ENCODE assay signal across 8 mouse cellular contexts in the genomic region with DNA sequence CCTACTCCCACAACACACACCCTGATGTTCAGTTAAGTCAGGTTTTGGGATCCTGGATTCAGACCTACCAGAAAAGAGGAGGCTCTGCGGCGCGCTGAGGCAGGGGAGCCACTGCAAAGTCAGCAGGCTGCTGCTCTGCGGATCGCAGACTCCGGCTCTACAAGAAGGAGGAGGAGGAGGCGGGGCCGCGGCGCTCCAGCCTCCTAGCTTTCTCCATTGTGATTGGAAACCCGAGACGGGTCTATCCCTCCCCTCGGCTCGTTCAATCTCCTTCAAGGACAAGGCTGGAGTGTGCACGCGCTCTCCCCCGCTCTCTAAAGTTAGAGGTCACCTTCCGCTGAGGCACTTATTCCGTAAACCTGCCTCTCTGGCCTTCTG. TPM values are rescaled to one million over a fixed set of nuclear protein-coding genes. Genes with fewer than 3 reads are reported as not detected.
DNase-seq lines count a peak whose midpoint lies in the region; ATAC-seq lines count a peak whose summit lies in the region.

A gene (minus strand): TSS at position 173 of the 378 bp plus-strand sequence.

- peaks cover 33% of the 10 kb centered on the region for H3K27me3 ChIP-seq in embryonic facial prominence, embryonic 10.5 days (replicated peaks; ENCODE audit: low read depth, poor library complexity, severe bottlenecking)
- 0 out of 2 replicates have a peak, but pooled peaks cover 6% of the 10 kb centered on the region for H3K27me3 ChIP-seq in intestine, embryonic 16.5 days (replicated peaks; ENCODE audit: control insufficient read depth, insufficient read depth, low read length)

- peaks cover 71% of the 10 kb centered on the region for H3K4me1 ChIP-seq in embryonic facial prominence, embryonic 10.5 days
- 0 out of 2 replicates have a peak, but pooled peaks cover 4% of the 10 kb centered on the region for H3K4me1 ChIP-seq in intestine, embryonic 16.5 days (ENCODE audit: control insufficient read depth, insufficient read depth, low read length)

- 0% methylated on average over 19 of the region's 19 CpGs for WGBS in embryonic facial prominence, embryonic 10.5 days
- 0% methylated on average over 19 of the region's 19 CpGs for WGBS in intestine, embryonic 16.5 days

- peaks cover 28% of the 10 kb centered on the region for H3K36me3 ChIP-seq in embryonic facial prominence, embryonic 10.5 days (replicated peaks)
- no peaks in the 10 kb centered on the region for H3K36me3 ChIP-seq in intestine, embryonic 16.5 days (ENCODE audit: control insufficient read depth, insufficient read depth, low read length)

- H3K9me3 ChIP-seq in embryonic facial prominence, embryonic 10.5 days, result no peaks in the 10 kb centered on the region
- no peaks in the 10 kb centered on the region for H3K9me3 ChIP-seq in intestine, embryonic 16.5 days (ENCODE audit: control insufficient read depth, low read length)

- peak; percentile 81 for DNase-seq in adrenal gland, postnatal 25 days
- DNase-seq in embryonic facial prominence, embryonic 10.5 days (ENCODE audit: low spot score), result peak; percentile 95
- peak; percentile 95 for DNase-seq in left cerebral cortex, postnatal 14 days (ENCODE audit: low spot score in 2 of 2)
- peak; percentile 95 to 96 for DNase-seq in right cerebral cortex, postnatal 10 days (ENCODE audit: low spot score in 2 of 2)
- peak; percentile 87 for DNase-seq in yolk sac, embryonic 10.5 days (ENCODE audit: low spot score)

- peak within 1 kb of the TSS; percentile 67 for H3K4me3 ChIP-seq in embryonic facial prominence, embryonic 10.5 days
- peak within 1 kb of the TSS; percentile 55 for H3K4me3 ChIP-seq in intestine, embryonic 16.5 days (ENCODE audit: low read length)

- H3K9ac ChIP-seq in intestine, embryonic 16.5 days (ENCODE audit: low read depth, low read length), result peak within 1 kb of the TSS; percentile 64

- peak within 1 kb of the TSS; percentile 94 for H3K4me2 ChIP-seq in intestine, embryonic 16.5 days (ENCODE audit: low read depth, low read length)

- ATAC-seq in granulocyte monocyte progenitor cell, adult 5-6 weeks (replicated peaks; ENCODE audit: poor library complexity, severe bottlenecking), result peak; percentile 78
- peak; percentile 99 for ATAC-seq in intestine, embryonic 16.5 days
- peak; percentile 86 for ATAC-seq in megakaryocyte progenitor cell, adult 5-6 weeks (replicated peaks; ENCODE audit: poor library complexity)

- intact Hi-C loops in left cerebral cortex, postnatal 14 days (cut with DNase I), result loop anchor here (5.0 kb wide), 1 partner anchor 120 kb away; a partner anchor contains a TSS

- H3K27ac ChIP-seq in embryonic facial prominence, embryonic 10.5 days (replicated peaks), result peak within 1 kb of the TSS; percentile 84
- 0 out of 2 replicates have a peak within 1 kb of the TSS, but pooled peaks have one; percentile 20 for H3K27ac ChIP-seq in intestine, embryonic 16.5 days (ENCODE audit: low read length)

RNA-seq across cellular contexts. Expression of the gene that starts here (rescaled TPM):
- 150 and 155 TPM in 2 replicates for total RNA-seq in adrenal gland, postnatal 25 days (2021)
- 545 and 577 TPM in 2 replicates for polyA plus RNA-seq in embryonic facial prominence, embryonic 10.5 days (2016; fragmentation: Nextera tagmentation; extraction: Ambion mirVana)
- total RNA-seq in granulocyte monocyte progenitor cell, adult 5-6 weeks (2014; fragmentation: Nextera tagmentation), result 64.1 and 67.3 TPM in 2 replicates
- total RNA-seq in granulocyte monocyte progenitor cell, adult 5-6 weeks (2017), result 41.2 and 42.4 TPM in 2 replicates
- 80.5 and 93.6 TPM in 2 replicates for polyA plus RNA-seq in intestine, embryonic 16.5 days (2015; fragmentation: Nextera tagmentation; extraction: Ambion mirVana)
- total RNA-seq in left cerebral cortex, postnatal 14 days (2021), result 100 to 1,000 TPM; 689 to 743 TPM
- total RNA-seq in megakaryocyte progenitor cell, adult 5-6 weeks (2015), result 66.8 and 67.4 TPM in 2 replicates
- 40.4 and 42.0 TPM in 2 replicates for total RNA-seq in megakaryocyte progenitor cell, adult 5-6 weeks (2017)

Comparison
In these comparisons a context has a peak if more than half of its experiments do, and no peak if none do; other contexts are left out.
1. Peak in every context shown above with its lines: DNase-seq, ATAC-seq, H3K4me3 ChIP-seq and H3K27ac ChIP-seq.